Mouse (Mus musculus) lung, embryonic 15.5 days (tissue): ENCODE data around the gene Rgl3. TPM values are rescaled to one million over a fixed set of nuclear protein-coding genes. Genes with fewer than 3 reads are reported as not detected.

ENCODE experiments used
- ATAC-seq: fragments of 200-750 bp; cut with Nextera tagmentation; 2 replicates; pipeline ENCODE4 v1.8.0; 2017; ENCODE audit warnings: moderate number of reproducible peaks, borderline replicate concordance; ENCODE audit not compliant: low FRiP score, low TSS enrichment; ENCODE audit errors: extremely low read depth
- H3K27ac ChIP-seq: fragments of 300-500 bp; sonication (generic); 2 replicates; pipeline ENCODE4 v1.5.1; 2015; ENCODE audit warnings: moderate library complexity, mild to moderate bottlenecking, inconsistent platforms
- H3K27me3 ChIP-seq: fragments of 300-500 bp; sonication (generic); 2 replicates; pipeline ENCODE4 v1.6.1; 2015; ENCODE audit warnings: inconsistent platforms
- H3K36me3 ChIP-seq: fragments of 300-500 bp; sonication (generic); 2 replicates; pipeline ENCODE4 v1.6.1; 2015; ENCODE audit warnings: inconsistent platforms
- H3K4me1 ChIP-seq: fragments of 300-500 bp; sonication (generic); 2 replicates; pipeline ENCODE4 v1.6.1; 2015; ENCODE audit warnings: inconsistent platforms
- H3K4me2 ChIP-seq: fragments of 300-500 bp; sonication (generic); 2 replicates; pipeline ENCODE4 v1.6.1; 2015; ENCODE audit warnings: inconsistent platforms, mild to moderate bottlenecking, moderate library complexity
- H3K4me3 ChIP-seq: fragments of 300-500 bp; sonication (generic); 2 replicates; pipeline ENCODE4 v1.5.1; 2015; ENCODE audit warnings: mild to moderate bottlenecking, inconsistent platforms
- H3K9ac ChIP-seq: fragments of 300-500 bp; sonication (generic); 2 replicates; pipeline ENCODE4 v1.6.1; 2015; ENCODE audit warnings: inconsistent platforms
- H3K9me3 ChIP-seq: fragments of 300-500 bp; sonication (generic); 2 replicates; pipeline ENCODE4 v1.6.1; 2016; ENCODE audit warnings: inconsistent platforms
- WGBS: fragments of 180-500 bp; shearing (Covaris S2); methylation state at CpG from one replicate; pipeline ENCODE4 v1.1.7; 2015; 5-methylcytosine and 5-hydroxymethylcytosine counted together
- polyA plus RNA-seq: library from polyadenylated mRNA; unstranded; fragments of >200 nt; fragmentation: Nextera tagmentation; extraction: Ambion mirVana; gene quantifications from 2 replicates; pipeline ENCODE4 v1.2.1, GENCODE M21; 2015

The Rgl3 gene
- polyA plus RNA-seq, 1 experiment from 2014 or later: 7.2 TPM

DNA sequence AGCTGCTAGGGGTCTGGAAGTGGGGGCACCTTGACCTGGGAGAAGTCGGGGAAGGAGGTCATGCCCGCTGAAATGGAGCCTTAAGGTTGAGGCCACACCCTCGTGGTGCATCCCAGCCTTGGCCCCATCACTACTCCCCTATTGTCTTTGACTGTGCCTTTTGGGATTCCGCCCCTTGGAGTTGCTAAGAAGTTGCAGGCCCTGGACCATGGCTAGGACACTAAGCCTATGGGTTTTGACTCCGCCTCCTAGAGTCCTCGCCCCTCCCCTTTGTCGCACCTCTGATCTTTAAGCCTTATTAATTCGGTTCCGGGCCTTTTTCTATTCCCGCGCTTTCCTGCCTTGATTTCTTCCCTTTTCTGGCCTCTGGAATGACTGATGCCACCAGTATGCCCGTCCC, 45.6 kb downstream of the Rgl3 start:
- H3K9me3 ChIP-seq: no peaks in the 10 kb centered on the region
- H3K4me1 ChIP-seq: 0 out of 2 replicates have a peak, but pooled peaks cover 7% of the 10 kb centered on the region
- no peaks in the 10 kb centered on the region for H3K36me3 ChIP-seq
- no peak for ATAC-seq
- H3K4me2 ChIP-seq: no peak overlapping the region
- peaks cover 15% of the 10 kb centered on the region; the same call in 1 of the 2 replicates for H3K27me3 ChIP-seq
- no peak overlapping the region for H3K4me3 ChIP-seq
- H3K9ac ChIP-seq: no peak overlapping the region
- WGBS: 42% methylated on average over 12 of the region's 12 CpGs
- H3K27ac ChIP-seq: no peak overlapping the region

DNA sequence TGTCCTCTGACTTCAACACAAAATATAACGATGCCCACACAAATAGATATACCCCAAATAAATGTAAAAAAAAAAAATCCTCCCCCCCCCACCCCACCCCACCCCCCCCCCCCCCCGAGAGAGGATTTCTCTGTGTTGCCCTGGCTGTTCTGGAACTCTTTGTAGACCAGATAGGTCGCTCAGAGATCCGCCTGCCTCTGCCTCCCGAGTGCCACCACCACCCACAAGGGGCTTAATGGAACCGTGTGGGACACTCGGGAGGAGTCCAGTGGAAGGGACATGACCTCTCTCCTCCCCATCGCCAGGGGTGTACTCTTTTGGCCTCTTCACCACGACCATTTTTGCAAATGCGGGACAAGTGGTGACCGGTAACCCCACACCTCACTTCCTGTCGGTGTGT, 46.2 kb downstream of the Rgl3 start:
- Histone ChIP-seq H3K27me3 (peaks cover 9% of the 10 kb centered on the region; the same call in 1 of the 2 replicates), H3K4me2 (no peak overlapping the region), H3K4me3 (no peak overlapping the region), H3K9ac (no peak overlapping the region), H3K36me3 (no peaks in the 10 kb centered on the region), H3K9me3 (no peaks in the 10 kb centered on the region), H3K4me1 (peaks cover 10% of the 10 kb centered on the region; the same call in 1 of the 2 replicates), H3K27ac (no peak overlapping the region)
- whole genome bisulfite sequencing: 71% methylated on average over 12 of the region's 12 CpGs
- ATAC-seq: no peak

DNA sequence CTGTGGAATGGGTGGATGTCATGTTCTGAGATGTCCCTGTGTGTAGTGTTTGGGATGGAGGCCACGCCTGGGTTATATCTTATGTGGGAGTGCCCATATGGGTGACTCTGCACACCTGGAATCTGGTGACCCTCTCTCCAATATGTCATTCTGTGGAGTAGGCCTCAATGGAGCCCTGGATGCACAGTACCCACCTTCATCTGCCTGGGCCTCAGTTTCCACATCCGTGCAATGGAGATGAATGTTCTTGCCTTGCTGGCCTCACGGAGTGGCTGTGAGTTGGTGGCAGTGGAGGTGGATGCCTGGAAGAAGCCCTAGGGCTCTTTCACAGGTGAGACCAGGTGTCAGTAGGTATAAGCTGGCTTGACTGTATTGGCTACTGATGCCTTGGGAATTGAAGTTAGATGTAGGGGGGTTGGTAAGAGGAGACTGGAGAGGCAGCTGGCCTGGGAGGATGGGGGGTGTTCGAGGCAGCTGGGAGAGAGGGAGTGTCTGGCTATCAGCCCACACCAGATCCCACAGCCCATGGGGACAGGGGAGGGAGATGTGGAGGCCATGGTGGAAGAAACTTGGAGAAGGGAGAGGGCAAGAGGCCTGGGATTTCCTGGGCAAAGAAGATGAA, 50.9 kb downstream of the Rgl3 start:
- Histone ChIP-seq H3K4me3 (no peak overlapping the region), H3K27me3 (no peaks in the 10 kb centered on the region; the same call in 1 of the 2 replicates), H3K4me2 (no peak overlapping the region), H3K27ac (no peak overlapping the region), H3K9me3 (no peaks in the 10 kb centered on the region), H3K36me3 (no peaks in the 10 kb centered on the region), H3K4me1 (peaks cover 15% of the 10 kb centered on the region), H3K9ac (no peak overlapping the region)
- no peak for ATAC-seq
- 82% methylated on average over 4 of the region's 4 CpGs for WGBS

DNA sequence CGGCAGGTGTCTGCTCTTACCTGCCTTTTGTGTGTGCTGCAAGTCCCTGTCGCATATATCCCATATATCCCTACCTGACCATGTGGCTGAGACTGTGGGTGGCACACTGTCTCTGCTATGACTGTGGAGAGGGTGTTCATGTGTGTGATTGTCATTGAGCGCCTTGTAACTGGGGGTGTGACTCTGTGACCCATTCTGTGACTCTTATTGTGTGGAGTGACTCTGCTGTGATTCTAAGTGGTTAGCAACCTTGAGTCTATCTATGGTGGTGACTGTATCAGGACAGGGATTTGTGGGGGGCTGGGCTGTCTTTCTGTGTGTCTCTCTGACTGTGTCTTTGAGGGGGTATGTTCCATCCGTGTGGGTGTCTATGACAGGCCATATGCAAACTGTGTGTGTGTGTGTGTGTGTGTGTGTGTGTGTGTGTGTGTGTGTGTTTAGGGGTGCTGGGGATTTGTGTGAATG, 51.5 kb downstream of the Rgl3 start:
- no peak for ATAC-seq
- Histone ChIP-seq H3K4me1 (peaks cover 15% of the 10 kb centered on the region), H3K36me3 (no peaks in the 10 kb centered on the region), H3K9me3 (no peaks in the 10 kb centered on the region), H3K27me3 (no peaks in the 10 kb centered on the region), H3K4me2 (peak overlapping the region; percentile 86), H3K4me3 (peak overlapping the region; percentile 60), H3K27ac (no peak overlapping the region), H3K9ac (no peak overlapping the region)
- 71% methylated on average over 4 of the region's 4 CpGs for WGBS

DNA sequence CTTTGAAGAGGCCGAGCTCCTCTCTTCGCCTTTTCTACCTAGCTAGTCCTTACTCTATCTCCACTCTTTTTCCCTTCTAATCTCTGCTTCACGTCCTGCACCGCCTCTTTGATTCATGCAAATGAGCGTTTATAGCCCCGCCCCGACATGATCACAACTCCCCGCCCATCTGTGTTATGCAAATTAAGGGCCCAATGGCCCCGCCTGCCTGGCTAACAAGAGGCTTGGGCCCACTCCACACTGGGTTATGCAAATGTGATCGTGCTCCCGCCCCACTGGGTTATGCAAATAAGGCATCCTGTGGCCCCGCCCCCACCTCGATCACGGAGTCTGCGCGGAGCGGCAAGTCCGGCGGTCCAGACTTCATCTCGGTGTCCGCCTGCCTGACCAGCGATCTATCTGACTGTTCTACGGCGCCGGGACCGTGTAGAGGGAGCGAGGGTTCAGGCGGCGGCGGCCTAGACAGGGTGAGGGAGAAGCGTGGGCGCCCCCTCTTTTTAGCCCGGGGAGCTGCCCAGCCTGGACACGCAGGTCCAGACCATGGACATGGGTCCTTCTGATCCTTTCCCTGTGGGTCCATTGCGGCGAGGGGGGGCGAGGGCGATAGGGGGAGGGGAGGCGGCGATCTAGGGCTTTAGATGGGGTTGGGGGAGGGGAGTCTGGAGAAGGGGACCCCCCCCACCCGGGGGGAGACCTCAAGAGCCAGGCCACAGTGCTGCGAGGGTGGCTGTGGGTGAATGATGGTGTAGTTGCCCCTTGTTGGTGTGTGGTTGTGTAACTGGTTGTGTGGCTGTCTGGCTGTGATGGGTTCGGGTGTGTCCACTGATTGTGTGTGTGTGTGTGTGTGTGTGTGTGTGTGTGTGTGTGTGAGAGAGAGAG, 52.3 kb downstream of the Rgl3 start, which contains the start of gene Plppr2:
TSS of gene Plppr2 (plus strand) at position 342 of the 879 bp plus-strand sequence.
- no peaks in the 10 kb centered on the region for H3K27me3 ChIP-seq
- H3K9me3 ChIP-seq: no peaks in the 10 kb centered on the region
- peak within 1 kb of the TSS; percentile 52 for H3K9ac ChIP-seq
- peak within 1 kb of the TSS; percentile 86 for H3K4me2 ChIP-seq
- H3K4me3 ChIP-seq: peak within 1 kb of the TSS; percentile 60
- no peaks in the 10 kb centered on the region for H3K36me3 ChIP-seq
- H3K27ac ChIP-seq: peak within 1 kb of the TSS; percentile 69
- peak; percentile 98 for ATAC-seq
- WGBS: 1% methylated on average over 43 of the region's 43 CpGs
- peaks cover 15% of the 10 kb centered on the region for H3K4me1 ChIP-seq

DNA sequence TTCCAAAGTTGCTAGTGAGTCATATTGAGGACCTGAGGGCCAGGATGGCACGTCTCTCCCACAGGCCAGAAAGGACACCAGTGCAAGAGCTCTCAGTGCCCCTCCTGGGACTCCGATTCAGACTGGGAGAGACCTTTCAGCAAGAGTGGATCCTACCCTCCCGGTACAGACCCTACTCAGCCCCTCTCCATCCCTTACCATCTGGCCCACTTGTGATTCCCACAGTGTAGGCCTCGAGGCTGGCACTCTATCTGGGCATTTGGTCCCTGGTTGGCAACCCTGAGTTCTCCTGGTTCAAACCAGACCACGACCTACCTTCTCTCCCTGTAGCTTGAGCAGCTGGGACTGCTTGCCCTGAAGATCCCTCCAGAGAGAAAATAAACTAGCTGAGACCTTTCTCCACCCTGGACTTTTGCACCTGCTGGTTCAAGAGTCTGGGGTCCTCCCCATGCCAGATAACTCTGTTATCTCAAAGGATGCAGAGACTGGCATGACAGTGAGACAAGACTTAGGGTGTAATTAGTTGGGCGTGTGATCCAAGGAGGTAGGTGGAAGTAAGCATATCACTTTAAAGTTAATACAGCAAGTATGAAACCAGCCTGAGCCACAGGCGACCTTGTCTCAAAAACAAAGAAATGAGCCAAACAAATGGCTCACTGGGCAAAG, 53.6 kb downstream of the Rgl3 start:
- Histone ChIP-seq H3K36me3 (no peaks in the 10 kb centered on the region), H3K4me1 (peaks cover 15% of the 10 kb centered on the region), H3K27ac (no peak overlapping the region), H3K27me3 (no peaks in the 10 kb centered on the region), H3K4me2 (peak overlapping the region; percentile 86; the same call in 1 of the 2 replicates), H3K4me3 (no peak overlapping the region), H3K9me3 (no peaks in the 10 kb centered on the region), H3K9ac (no peak overlapping the region)
- no peak for ATAC-seq
- 78% methylated on average over 7 of the region's 7 CpGs for WGBS

DNA sequence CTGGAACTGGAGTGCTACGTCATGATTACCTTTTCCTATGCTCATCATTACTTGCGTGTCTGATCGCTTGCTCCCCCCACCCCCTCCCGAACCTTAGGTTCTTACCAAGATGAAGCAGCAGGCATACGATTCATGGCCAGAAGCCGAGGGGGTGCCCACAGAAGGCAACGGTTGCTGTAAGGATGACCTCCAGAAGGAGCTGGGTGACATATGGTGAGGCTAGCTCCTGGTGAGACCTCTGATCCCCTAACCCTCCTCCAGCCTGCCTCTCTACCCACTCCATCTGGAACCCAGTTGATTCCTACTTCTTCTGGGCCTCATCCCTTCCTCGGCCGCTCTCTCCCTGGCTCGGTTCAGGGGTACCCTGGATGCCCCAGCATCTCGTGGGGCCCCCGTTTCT, 55.2 kb downstream of the Rgl3 start:
- Histone ChIP-seq H3K4me3 (no peak overlapping the region), H3K36me3 (no peaks in the 10 kb centered on the region), H3K9ac (no peak overlapping the region), H3K9me3 (no peaks in the 10 kb centered on the region), H3K27me3 (no peaks in the 10 kb centered on the region), H3K4me2 (no peak overlapping the region), H3K27ac (no peak overlapping the region), H3K4me1 (peaks cover 15% of the 10 kb centered on the region)
- WGBS: 87% methylated on average over 12 of the region's 12 CpGs
- no peak for ATAC-seq

DNA sequence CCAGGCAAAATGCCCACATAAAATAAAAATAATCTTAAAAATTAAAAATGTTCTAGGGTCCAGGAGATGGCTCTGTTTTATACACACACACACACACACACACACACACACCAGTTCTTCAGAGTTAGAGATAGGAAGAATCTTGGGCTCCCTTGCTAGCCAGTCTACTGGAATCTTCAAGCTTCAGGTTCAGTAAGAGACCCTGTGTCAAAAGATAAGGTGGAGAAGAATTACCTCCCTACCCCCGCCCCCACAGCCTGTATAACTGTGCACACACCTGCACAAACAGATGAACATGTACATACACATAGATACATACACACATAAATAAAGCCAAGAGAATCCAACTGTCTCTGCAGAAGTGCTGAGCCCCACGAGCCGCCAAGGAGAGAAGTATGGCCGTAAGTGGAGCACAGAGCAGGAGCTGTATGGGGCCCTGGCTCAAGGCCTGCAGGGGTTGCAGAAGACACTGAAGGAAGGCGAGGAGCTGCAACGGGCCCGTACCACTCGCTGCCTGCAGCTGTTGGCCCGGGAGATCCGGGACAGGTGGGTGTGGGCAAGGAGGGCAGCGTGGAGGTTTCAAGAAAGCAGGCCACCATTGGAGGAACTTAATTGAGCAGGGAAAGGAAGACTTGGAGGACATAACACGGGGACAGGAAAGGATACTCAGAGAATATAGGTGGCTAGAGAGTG, 56.7 kb downstream of the Rgl3 start:
- no peak overlapping the region for H3K9ac ChIP-seq
- WGBS: 60% methylated on average over 12 of the region's 12 CpGs
- no peak overlapping the region for H3K4me2 ChIP-seq
- no peak overlapping the region for H3K4me3 ChIP-seq
- no peak overlapping the region for H3K27ac ChIP-seq
- no peaks in the 10 kb centered on the region for H3K27me3 ChIP-seq
- peaks cover 11% of the 10 kb centered on the region for H3K4me1 ChIP-seq
- H3K36me3 ChIP-seq: no peaks in the 10 kb centered on the region
- no peaks in the 10 kb centered on the region for H3K9me3 ChIP-seq
- no peak for ATAC-seq

DNA sequence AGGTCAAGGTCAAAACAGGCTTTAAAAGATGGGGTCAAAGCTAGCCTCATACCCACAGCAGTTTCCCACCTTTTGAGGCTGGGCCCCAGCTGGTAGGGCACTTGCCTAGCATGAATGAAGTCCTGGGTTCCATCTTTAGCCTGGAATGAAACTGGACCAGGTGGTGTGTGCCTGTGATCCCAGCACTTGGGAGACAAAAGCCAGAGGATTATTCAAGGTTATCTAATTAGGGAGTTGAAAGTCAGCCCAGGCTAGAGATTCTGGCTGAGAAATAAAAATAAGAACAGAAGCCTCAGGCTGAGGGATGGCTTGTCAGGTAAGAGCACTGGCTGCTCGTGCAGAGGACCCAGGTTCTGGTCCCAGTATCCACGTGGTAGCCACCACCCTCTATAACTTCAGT, 57.2 kb downstream of the Rgl3 start:
- Histone ChIP-seq H3K4me1 (peaks cover 9% of the 10 kb centered on the region), H3K27ac (no peak overlapping the region), H3K9me3 (no peaks in the 10 kb centered on the region), H3K4me2 (no peak overlapping the region), H3K36me3 (no peaks in the 10 kb centered on the region), H3K27me3 (no peaks in the 10 kb centered on the region), H3K4me3 (no peak overlapping the region), H3K9ac (no peak overlapping the region)
- no peak for ATAC-seq
- WGBS: 42% methylated on average over 2 of the region's 2 CpGs

DNA sequence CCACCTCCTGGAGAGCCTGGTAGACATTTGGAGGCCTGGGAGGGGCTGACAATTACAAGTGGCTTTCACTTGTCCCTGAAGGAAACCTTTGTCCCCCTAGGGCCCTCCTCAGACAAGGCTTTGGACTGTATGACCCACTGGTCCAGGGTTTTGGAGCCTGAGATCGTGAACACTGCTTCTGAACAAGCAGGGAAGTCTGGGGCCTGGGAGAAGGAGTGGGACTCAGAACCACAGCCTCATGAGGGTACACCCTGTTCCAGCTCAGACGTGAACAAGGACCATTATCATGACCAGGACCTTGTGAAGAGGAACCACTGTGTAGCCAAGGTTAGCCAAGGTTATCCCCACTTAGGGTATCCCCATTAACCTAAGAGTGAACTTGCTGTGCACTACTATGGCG, 60.0 kb downstream of the Rgl3 start:
- Histone ChIP-seq H3K4me1 (peaks cover 14% of the 10 kb centered on the region), H3K4me2 (no peak overlapping the region), H3K4me3 (no peak overlapping the region), H3K9ac (no peak overlapping the region), H3K27ac (no peak overlapping the region), H3K27me3 (no peaks in the 10 kb centered on the region), H3K36me3 (0 out of 2 replicates have a peak, but pooled peaks cover 4% of the 10 kb centered on the region), H3K9me3 (no peaks in the 10 kb centered on the region)
- WGBS: 73% methylated on average over 3 of the region's 3 CpGs
- no peak for ATAC-seq

DNA sequence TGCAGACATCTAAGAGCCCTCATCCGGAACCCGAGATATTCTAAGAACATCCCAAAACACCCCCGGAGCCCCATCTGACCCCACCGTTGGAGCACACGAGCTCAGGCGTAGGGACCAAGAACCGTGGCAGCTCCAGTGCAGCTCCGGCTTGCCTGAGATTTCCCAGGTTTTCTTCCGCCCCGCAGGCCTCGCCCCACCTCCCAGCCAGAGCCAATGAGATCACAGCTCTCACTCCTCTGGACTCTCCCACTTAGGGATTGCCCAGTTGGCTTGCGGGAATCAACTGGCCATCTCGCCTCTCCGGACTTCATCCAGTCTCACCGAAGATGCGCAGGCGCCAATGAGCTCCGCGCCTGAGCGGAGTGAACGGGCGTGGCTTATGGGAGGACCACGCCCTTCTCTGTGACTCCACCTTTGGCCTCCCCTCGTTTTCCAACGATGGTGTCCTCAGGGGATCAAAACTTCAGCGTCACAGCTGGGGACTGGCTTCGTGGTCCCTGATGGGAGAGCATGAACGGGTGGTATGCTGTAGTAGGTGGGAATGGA, 62.0 kb downstream of the Rgl3 start, which contains the start of the genes Ccdc159 and Tmem205:
TSS of gene Ccdc159 (plus strand) at position 264 of the 546 bp plus-strand sequence.
TSS of gene Tmem205 (minus strand) at position 349 of the 546 bp plus-strand sequence.
- Histone ChIP-seq H3K4me2 (peak within 1 kb of the TSS; percentile 77), H3K9ac (peak within 1 kb of the TSS; percentile 57), H3K9me3 (no peaks in the 10 kb centered on the region), H3K4me1 (peaks cover 23% of the 10 kb centered on the region), H3K36me3 (0 out of 2 replicates have a peak, but pooled peaks cover 4% of the 10 kb centered on the region), H3K27me3 (no peaks in the 10 kb centered on the region), H3K4me3 (peak within 1 kb of the TSS; percentile 55), H3K27ac (peak within 1 kb of the TSS; percentile 58)
- peak; percentile 96 for ATAC-seq
- WGBS: under 1% methylated on average over 28 of the region's 28 CpGs
